Mouse (Mus musculus) hindbrain, postnatal 0 days (tissue): Measurements from ENCODE around the gene Fam193b. TPM values are rescaled to one million over a fixed set of nuclear protein-coding genes. Genes with fewer than 3 reads are reported as not detected.

Source experiments
- ATAC-seq: fragments of 200-750 bp; cut with Nextera tagmentation; 2 replicates; pipeline ENCODE4 v1.8.0; 2017; ENCODE audit warnings: mild to moderate bottlenecking, moderate TSS enrichment, moderate library complexity
- DNase-seq: peaks from one replicate; pipeline ENCODE4 v3.0.0-alpha.2; 2015; ENCODE audit warnings: low spot score
- H3K27ac ChIP-seq: fragments of 300-500 bp; sonication (generic); 2 replicates; pipeline ENCODE4 v1.5.1; 2014; ENCODE audit warnings: mild to moderate bottlenecking
- H3K27me3 ChIP-seq: fragments of 300-500 bp; sonication (generic); 2 replicates; pipeline ENCODE4 v1.6.1; 2014; ENCODE audit warnings: low read length, mixed read lengths; ENCODE audit not compliant: insufficient read depth
- H3K36me3 ChIP-seq: fragments of 300-500 bp; sonication (generic); 2 replicates; pipeline ENCODE4 v1.6.1; 2014; ENCODE audit warnings: low read length, mixed read lengths; ENCODE audit not compliant: insufficient read depth
- H3K4me1 ChIP-seq: fragments of 300-500 bp; sonication (generic); 2 replicates; pipeline ENCODE4 v1.6.1; 2014; ENCODE audit warnings: antibody characterized with exemption, low read length, mixed read lengths; ENCODE audit not compliant: insufficient read depth
- H3K4me2 ChIP-seq: fragments of 300-500 bp; sonication (generic); 2 replicates; pipeline ENCODE4 v1.6.1; 2014; ENCODE audit warnings: low read depth, mild to moderate bottlenecking, low read length, moderate library complexity, mixed read lengths
- H3K4me3 ChIP-seq: fragments of 300-500 bp; sonication (generic); 2 replicates; pipeline ENCODE4 v1.5.1; 2014; ENCODE audit warnings: low read length
- H3K9ac ChIP-seq: fragments of 300-500 bp; sonication (generic); replicated peaks from 2 replicates; pipeline ENCODE4 v1.6.1; 2014; ENCODE audit warnings: mild to moderate bottlenecking, low read length, moderate library complexity, mixed read lengths
- H3K9me3 ChIP-seq: fragments of 300-500 bp; sonication (generic); 2 replicates; pipeline ENCODE4 v1.6.1; 2016; ENCODE audit warnings: low read length, mixed read lengths
- CTCF ChIP-seq: IDR thresholded peaks from 2 replicates; pipeline ENCODE4 v1.5.1; 2016; ENCODE audit warnings: antibody characterized with exemption, control low read depth, low read depth
- WGBS: fragments of 180-500 bp; shearing (Covaris S2); extraction: QIAGEN DNeasy Blood & Tissue Kit; methylation state at CpG from one replicate; pipeline ENCODE4 v1.1.7; 2014; 5-methylcytosine and 5-hydroxymethylcytosine counted together
- microRNA-seq, 2 experiments: library from miRNA; unstranded; fragments of <30 nt; microRNA quantifications; one replicate each; pipeline ENCODE4; 2016
- polyA plus RNA-seq: library from polyadenylated mRNA; unstranded; fragments of >200 nt; fragmentation: Nextera tagmentation; extraction: Ambion mirVana; gene quantifications from 2 replicates; pipeline ENCODE4 v1.2.1, GENCODE M21; 2015
- total RNA-seq: library from RNA; depleted of rRNA; stranded (reverse); fragments of >200 nt; gene quantifications from 2 replicates; pipeline ENCODE4 v1.2.3, GENCODE M21; 2014; rRNA removed

Fam193b gene
- total and polyA plus RNA-seq, 2 experiments from 2014 or later, result 38.9 to 87.5 TPM

GRCm38 (mm10) chr13:55494883-55495621 lies 75.9 kb downstream of the Fam193b start:
- no peaks in the 10 kb centered on the region for H3K36me3 ChIP-seq
- 14% methylated on average over 18 of the region's 18 CpGs for WGBS
- peak overlapping the region; percentile 45 for H3K27ac ChIP-seq
- DNase-seq, result peak; percentile 70
- H3K9ac ChIP-seq, result no peak overlapping the region; the same call in 1 of the 2 replicates
- H3K27me3 ChIP-seq, result no peaks in the 10 kb centered on the region
- TF ChIP-seq CTCF, result no peak
- no peak overlapping the region for H3K4me3 ChIP-seq
- H3K9me3 ChIP-seq, result no peaks in the 10 kb centered on the region
- ATAC-seq, result peak; percentile 59; the same call in 1 of the 2 replicates
- peaks cover 16% of the 10 kb centered on the region for H3K4me1 ChIP-seq
- no peak overlapping the region; the same call in 1 of the 2 replicates for H3K4me2 ChIP-seq

- 31% methylated on average over 2 of the region's 2 CpGs for WGBS
- Histone ChIP-seq H3K4me2 (no peak overlapping the region), H3K9ac (no peak overlapping the region), H3K27me3 (no peaks in the 10 kb centered on the region), H3K27ac (no peak overlapping the region; the same call in 1 of the 2 replicates), H3K36me3 (no peaks in the 10 kb centered on the region), H3K4me1 (peaks cover 16% of the 10 kb centered on the region), H3K9me3 (no peaks in the 10 kb centered on the region), H3K4me3 (no peak overlapping the region)
- no peak for TF ChIP-seq CTCF
- DNase-seq (no peak), ATAC-seq (no peak)
Measured at GRCm38 (mm10) chr13:55494257-55494656, 76.7 kb downstream of the Fam193b start.

Small RNA genes lying within 50 kb of the gene (microRNA-seq; reads per million reads assigned to microRNA genes)
- gene Mir6945, result 1.9 to 2.5 reads per million in 2 experiments

Other genes with a start within 250 kb of the Fam193b start
- 65.3 and 78.8 TPM in 2 replicates for gene Rab24, start 249.2 kb downstream of the Fam193b start, total RNA-seq
- 84.7 and 89.4 TPM in 2 replicates for gene Rab24, start 249.2 kb downstream of the Fam193b start, polyA plus RNA-seq
- gene Mxd3, start 241.3 kb downstream of the Fam193b start, total RNA-seq, result 16.3 and 16.8 TPM in 2 replicates
- 11.2 and 11.7 TPM in 2 replicates for gene Mxd3, start 241.3 kb downstream of the Fam193b start, polyA plus RNA-seq
- gene Lman2, start 208.3 kb downstream of the Fam193b start, total RNA-seq, result 60.7 and 72.2 TPM in 2 replicates
- 36.4 and 37.0 TPM in 2 replicates for gene Lman2, start 208.3 kb downstream of the Fam193b start, polyA plus RNA-seq
- 0.36 and 0.78 TPM in 2 replicates for gene Rgs14, start 201.4 kb downstream of the Fam193b start, total RNA-seq
- 0.69 and 0.76 TPM in 2 replicates for gene Rgs14, start 201.4 kb downstream of the Fam193b start, polyA plus RNA-seq
- gene Slc34a1, start 172.9 kb downstream of the Fam193b start, total RNA-seq, result not detected in 2 replicates
- not detected in 2 replicates for gene Slc34a1, start 172.9 kb downstream of the Fam193b start, polyA plus RNA-seq
- 0.52 TPM in 1 of 2 replicates, not detected in the other for gene Pfn3, start 155.9 kb downstream of the Fam193b start, total RNA-seq
- 0.37 and 0.68 TPM in 2 replicates for gene Pfn3, start 155.9 kb downstream of the Fam193b start, polyA plus RNA-seq
- gene F12, start 144.3 kb downstream of the Fam193b start, total RNA-seq, result not detected in 2 replicates
- 0.26 and 0.48 TPM in 2 replicates for gene F12, start 144.3 kb downstream of the Fam193b start, polyA plus RNA-seq
- 72.2 and 72.6 TPM in 2 replicates for gene Grk6, start 126.0 kb downstream of the Fam193b start, total RNA-seq
- gene Grk6, start 126.0 kb downstream of the Fam193b start, polyA plus RNA-seq, result 34.7 and 35.5 TPM in 2 replicates
- gene Prr7, start 106.9 kb downstream of the Fam193b start, total RNA-seq, result 106 and 119 TPM in 2 replicates
- gene Prr7, start 106.9 kb downstream of the Fam193b start, polyA plus RNA-seq, result 4.6 and 4.9 TPM in 2 replicates
- 442 and 446 TPM in 2 replicates for gene Dbn1, start 83.0 kb downstream of the Fam193b start, total RNA-seq
- 369 and 371 TPM in 2 replicates for gene Dbn1, start 83.0 kb downstream of the Fam193b start, polyA plus RNA-seq
- 43.4 and 49.9 TPM in 2 replicates for gene Pdlim7, start 57.4 kb downstream of the Fam193b start, total RNA-seq
- 133 TPM in 2 replicates for gene Pdlim7, start 57.4 kb downstream of the Fam193b start, polyA plus RNA-seq
- 4.7 and 5.2 TPM in 2 replicates for gene Dok3, start 41.8 kb downstream of the Fam193b start, total RNA-seq
- gene Dok3, start 41.8 kb downstream of the Fam193b start, polyA plus RNA-seq, result 1.1 and 1.6 TPM in 2 replicates
- gene Ddx41, start 34.5 kb downstream of the Fam193b start, total RNA-seq, result 48.6 and 53.4 TPM in 2 replicates
- 44.4 and 47.2 TPM in 2 replicates for gene Ddx41, start 34.5 kb downstream of the Fam193b start, polyA plus RNA-seq
- gene Tmed9, start 2.6 kb upstream of the Fam193b start, total RNA-seq, result 59.3 and 66.7 TPM in 2 replicates
- gene Tmed9, start 2.6 kb upstream of the Fam193b start, polyA plus RNA-seq, result 105 and 117 TPM in 2 replicates
- gene B4galt7, start 28.8 kb upstream of the Fam193b start, total RNA-seq, result 66.7 and 66.8 TPM in 2 replicates
- 42.9 and 44.0 TPM in 2 replicates for gene B4galt7, start 28.8 kb upstream of the Fam193b start, polyA plus RNA-seq
- gene Caml, start 51.9 kb upstream of the Fam193b start, total RNA-seq, result 70.3 and 76.2 TPM in 2 replicates
- 105 and 115 TPM in 2 replicates for gene Caml, start 51.9 kb upstream of the Fam193b start, polyA plus RNA-seq
- gene Ddx46, start 63.9 kb upstream of the Fam193b start, total RNA-seq, result 17.9 and 18.7 TPM in 2 replicates
- gene Ddx46, start 63.9 kb upstream of the Fam193b start, polyA plus RNA-seq, result 19.9 and 23.4 TPM in 2 replicates
- gene B230219D22Rik, start 122.0 kb upstream of the Fam193b start, total RNA-seq, result 132 and 145 TPM in 2 replicates
- gene B230219D22Rik, start 122.0 kb upstream of the Fam193b start, polyA plus RNA-seq, result 51.7 and 55.0 TPM in 2 replicates
- gene Txndc15, start 143.5 kb upstream of the Fam193b start, total RNA-seq, result 111 and 113 TPM in 2 replicates
- gene Txndc15, start 143.5 kb upstream of the Fam193b start, polyA plus RNA-seq, result 129 TPM in 2 replicates
- gene Pcbd2, start 156.2 kb upstream of the Fam193b start, total RNA-seq, result 4.9 and 11.0 TPM in 2 replicates
- 32.1 and 35.6 TPM in 2 replicates for gene Pcbd2, start 156.2 kb upstream of the Fam193b start, polyA plus RNA-seq
- gene Catsper3, start 213.4 kb upstream of the Fam193b start, total RNA-seq, result not detected in 2 replicates
- gene Catsper3, start 213.4 kb upstream of the Fam193b start, polyA plus RNA-seq, result 0.26 and 0.43 TPM in 2 replicates